Mouse (Mus musculus): Measurements from ENCODE around the gene Naa80. TPM values are rescaled to one million over a fixed set of nuclear protein-coding genes. Genes with fewer than 3 reads are reported as not detected.

Naa80 gene
- polyA plus RNA-seq, 1 experiment: 63.3 TPM

DNA sequence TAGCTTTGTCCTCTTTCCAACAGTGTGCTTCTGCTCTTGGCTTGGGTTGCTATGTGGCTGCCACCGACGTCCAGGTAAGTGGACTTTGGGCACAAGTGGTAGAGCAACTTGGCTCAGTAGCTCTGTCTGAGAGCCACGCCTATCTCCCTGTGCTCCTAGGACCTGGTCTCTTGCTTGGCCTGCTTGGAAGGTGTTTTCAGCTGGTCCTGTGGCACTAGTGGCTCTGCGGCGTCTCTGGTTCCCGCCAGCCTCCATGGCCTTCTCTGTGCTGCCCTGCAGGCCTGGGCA, 12.0 kb downstream of the Naa80 start:
- H3K36me3 ChIP-seq (replicated peaks; ENCODE audit: low read length): peaks cover 55% of the 10 kb centered on the region
- H3K4me1 ChIP-seq: peaks cover 69% of the 10 kb centered on the region
- H3K4me3 ChIP-seq (replicated peaks): no peak overlapping the region
- no peaks in the 10 kb centered on the region for H3K27me3 ChIP-seq (replicated peaks)
- H3K9me3 ChIP-seq: no peaks in the 10 kb centered on the region
- TF ChIP-seq GATA1 (IDR thresholded peaks at IDR 0.05; ENCODE audit: borderline replicate concordance, low read length): no peak
- no peak for TF ChIP-seq FLI1 (IDR thresholded peaks at IDR 0.05; ENCODE audit: low read length)

GRCm38 (mm10) chr9:107593101-107593976, 14.7 kb downstream of the Naa80 start:
- Histone ChIP-seq H3K9me3 (no peaks in the 10 kb centered on the region), H3K36me3 (replicated peaks; ENCODE audit: low read length) (peaks cover 55% of the 10 kb centered on the region), H3K4me1 (peaks cover 63% of the 10 kb centered on the region), H3K27me3 (replicated peaks) (peaks cover 7% of the 10 kb centered on the region), H3K4me3 (replicated peaks) (no peak overlapping the region)
- TF ChIP-seq GATA1 (IDR thresholded peaks at IDR 0.05; ENCODE audit: borderline replicate concordance, low read length) (no peak), FLI1 (IDR thresholded peaks at IDR 0.05; ENCODE audit: low read length) (no peak)

- peaks cover 54% of the 10 kb centered on the region for H3K36me3 ChIP-seq (replicated peaks; ENCODE audit: low read length)
- no peak overlapping the region for H3K4me3 ChIP-seq (replicated peaks)
- peaks cover 18% of the 10 kb centered on the region for H3K27me3 ChIP-seq (replicated peaks)
- TF ChIP-seq FLI1 (IDR thresholded peaks at IDR 0.05; ENCODE audit: low read length) (no peak), GATA1 (IDR thresholded peaks at IDR 0.05; ENCODE audit: borderline replicate concordance, low read length) (no peak)
- H3K9me3 ChIP-seq: no peaks in the 10 kb centered on the region
- peaks cover 57% of the 10 kb centered on the region for H3K4me1 ChIP-seq
Observed at GRCm38 (mm10) chr9:107594281-107595062, 15.8 kb downstream of the Naa80 start.

DNA sequence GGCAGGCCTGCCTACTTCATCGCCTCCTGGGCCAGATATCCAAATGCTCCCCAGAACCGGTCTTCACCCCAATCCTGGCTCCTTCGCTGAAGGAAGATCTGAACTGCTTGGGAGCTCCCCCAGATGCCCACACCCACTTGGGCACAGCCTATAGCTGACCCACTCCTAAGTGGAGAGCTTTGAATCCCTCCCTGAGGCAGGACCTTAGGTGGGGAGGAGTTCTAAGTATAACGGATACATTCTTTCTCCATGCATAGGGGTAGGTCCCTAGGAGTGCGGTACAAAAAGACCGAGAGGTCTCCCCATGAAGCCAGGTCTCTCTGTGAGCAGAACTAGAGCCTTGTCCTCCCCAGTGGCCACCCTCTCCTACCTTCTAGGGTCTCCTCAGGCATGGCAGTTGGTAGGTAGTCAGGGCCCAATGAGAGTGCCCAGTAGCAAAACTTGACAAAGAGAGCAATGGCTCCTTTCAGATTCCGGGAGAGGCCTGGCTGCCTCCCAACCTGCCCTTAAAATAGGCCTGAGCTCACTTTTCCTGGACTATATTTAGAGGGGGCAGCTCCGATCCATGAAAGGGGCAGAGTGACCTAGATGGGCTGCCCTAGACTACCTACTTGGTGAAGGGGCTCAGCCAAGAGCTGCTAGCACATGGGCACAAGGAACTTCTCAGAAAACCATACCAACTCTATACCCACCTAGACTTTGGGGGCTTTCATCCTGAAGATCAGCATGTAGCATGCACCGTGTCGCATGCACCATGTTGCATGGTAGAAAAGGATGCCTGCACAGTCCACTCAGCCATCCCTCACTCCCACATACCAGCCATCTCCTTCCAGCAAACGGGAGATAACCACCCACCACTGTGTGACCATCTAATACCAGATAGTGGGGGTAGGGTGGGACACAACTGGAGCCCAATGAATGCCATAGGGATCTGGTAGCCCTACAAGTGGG, 18.2 kb downstream of the Naa80 start:
- Histone ChIP-seq H3K9me3 (no peaks in the 10 kb centered on the region), H3K27me3 (replicated peaks) (peaks cover 41% of the 10 kb centered on the region), H3K36me3 (replicated peaks; ENCODE audit: low read length) (peaks cover 31% of the 10 kb centered on the region), H3K4me1 (peaks cover 51% of the 10 kb centered on the region), H3K4me3 (replicated peaks) (no peak overlapping the region)
- TF ChIP-seq GATA1 (IDR thresholded peaks at IDR 0.05; ENCODE audit: borderline replicate concordance, low read length) (no peak), FLI1 (IDR thresholded peaks at IDR 0.05; ENCODE audit: low read length) (no peak)

DNA sequence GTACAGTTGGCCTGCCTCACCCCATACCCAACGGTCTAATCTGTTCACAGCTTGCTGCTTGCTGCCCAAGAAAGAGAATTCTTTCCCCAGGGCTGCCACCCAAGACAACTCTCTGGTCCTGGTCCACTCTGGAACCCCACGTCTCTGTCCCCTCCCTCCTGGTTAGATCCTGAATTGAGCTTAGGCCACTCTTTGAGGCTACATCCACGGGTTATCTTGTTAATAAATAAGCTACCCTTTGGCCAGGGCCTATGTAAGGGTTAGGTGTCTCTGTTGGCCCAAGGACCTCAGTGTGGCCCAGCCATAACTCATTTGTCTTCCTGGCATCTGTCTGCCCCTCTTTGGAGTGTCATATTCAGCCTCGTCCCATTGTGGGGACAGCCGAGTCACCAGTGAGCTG, 19.7 kb downstream of the Naa80 start:
- H3K4me1 ChIP-seq: peaks cover 50% of the 10 kb centered on the region
- no peak overlapping the region for H3K4me3 ChIP-seq (replicated peaks)
- TF ChIP-seq GATA1 (IDR thresholded peaks at IDR 0.05; ENCODE audit: borderline replicate concordance, low read length) (no peak), FLI1 (IDR thresholded peaks at IDR 0.05; ENCODE audit: low read length) (no peak)
- peaks cover 18% of the 10 kb centered on the region for H3K36me3 ChIP-seq (replicated peaks; ENCODE audit: low read length)
- H3K9me3 ChIP-seq: no peaks in the 10 kb centered on the region
- peaks cover 45% of the 10 kb centered on the region for H3K27me3 ChIP-seq (replicated peaks)

GRCm38 (mm10) chr9:107599433-107599832, 20.7 kb downstream of the Naa80 start:
- Histone ChIP-seq H3K4me3 (replicated peaks) (no peak overlapping the region), H3K9me3 (no peaks in the 10 kb centered on the region), H3K4me1 (peaks cover 41% of the 10 kb centered on the region), H3K36me3 (replicated peaks; ENCODE audit: low read length) (peaks cover 8% of the 10 kb centered on the region), H3K27me3 (replicated peaks) (peaks cover 51% of the 10 kb centered on the region)
- TF ChIP-seq GATA1 (IDR thresholded peaks at IDR 0.05; ENCODE audit: borderline replicate concordance, low read length): no peak
- TF ChIP-seq FLI1 (IDR thresholded peaks at IDR 0.05; ENCODE audit: low read length): no peak

DNA sequence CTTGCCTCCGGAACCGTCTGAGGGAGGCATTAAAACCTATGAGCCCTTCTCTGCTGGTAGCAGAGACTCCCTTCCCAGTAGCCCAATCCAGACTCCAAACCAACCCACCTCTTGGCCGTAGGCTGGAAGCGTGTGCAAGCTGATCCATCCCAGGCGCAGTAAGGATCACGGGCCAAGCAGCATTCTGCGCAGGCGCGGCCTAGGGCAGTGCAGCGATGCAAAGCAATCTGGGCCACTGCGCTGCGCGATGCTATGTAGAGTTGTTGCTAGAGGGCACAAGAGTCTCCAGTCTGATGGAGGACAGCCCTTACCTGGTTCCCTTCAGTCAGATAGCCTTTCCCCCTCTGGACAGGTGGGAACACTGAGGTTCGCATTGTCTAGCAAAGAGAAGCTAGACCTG, 21.2 kb downstream of the Naa80 start:
- H3K9me3 ChIP-seq: no peaks in the 10 kb centered on the region
- no peak for TF ChIP-seq FLI1 (IDR thresholded peaks at IDR 0.05; ENCODE audit: low read length)
- TF ChIP-seq GATA1 (IDR thresholded peaks at IDR 0.05; ENCODE audit: borderline replicate concordance, low read length): no peak
- peaks cover 53% of the 10 kb centered on the region for H3K27me3 ChIP-seq (replicated peaks)
- no peak overlapping the region for H3K4me3 ChIP-seq (replicated peaks)
- peaks cover 4% of the 10 kb centered on the region for H3K36me3 ChIP-seq (replicated peaks; ENCODE audit: low read length)
- H3K4me1 ChIP-seq: peaks cover 41% of the 10 kb centered on the region

- Histone ChIP-seq H3K4me3 (replicated peaks) (no peak overlapping the region), H3K4me1 (peaks cover 44% of the 10 kb centered on the region), H3K27me3 (replicated peaks) (peaks cover 61% of the 10 kb centered on the region), H3K36me3 (replicated peaks; ENCODE audit: low read length) (no peaks in the 10 kb centered on the region), H3K9me3 (no peaks in the 10 kb centered on the region)
- TF ChIP-seq FLI1 (IDR thresholded peaks at IDR 0.05; ENCODE audit: low read length) (no peak), GATA1 (IDR thresholded peaks at IDR 0.05; ENCODE audit: borderline replicate concordance, low read length) (no peak)
Observed at GRCm38 (mm10) chr9:107600745-107601144, 22.1 kb downstream of the Naa80 start.

- H3K36me3 ChIP-seq (replicated peaks; ENCODE audit: low read length): no peaks in the 10 kb centered on the region
- peaks cover 44% of the 10 kb centered on the region for H3K4me1 ChIP-seq
- H3K4me3 ChIP-seq (replicated peaks): no peak overlapping the region
- no peaks in the 10 kb centered on the region for H3K9me3 ChIP-seq
- peaks cover 65% of the 10 kb centered on the region for H3K27me3 ChIP-seq (replicated peaks)
- TF ChIP-seq FLI1 (IDR thresholded peaks at IDR 0.05; ENCODE audit: low read length) (no peak), GATA1 (IDR thresholded peaks at IDR 0.05; ENCODE audit: borderline replicate concordance, low read length) (no peak)
Observed at GRCm38 (mm10) chr9:107601275-107601674, 22.6 kb downstream of the Naa80 start.

Data from megakaryocyte, embryonic 14.5 days (primary cell).